Mouse (Mus musculus): ENCODE results near the gene Pelp1. TPM values are rescaled to one million over a fixed set of nuclear protein-coding genes. Genes with fewer than 3 reads are reported as not detected.
A peak's percentile ranks its signal among the peaks of the same experiment; 100 is the strongest.

Gene Pelp1
- 34.9 and 39.4 TPM in 2 replicates for polyA plus RNA-seq (2014; fragmentation: Nextera tagmentation; extraction: Ambion mirVana)

- no peaks in the 10 kb centered on the region for H3K9me3 ChIP-seq (replicated peaks; ENCODE audit: control insufficient read depth, low read length)
- peaks cover 2% of the 10 kb centered on the region for H3K4me1 ChIP-seq (ENCODE audit: control insufficient read depth, insufficient read depth, low read length)
- H3K27ac ChIP-seq (replicated peaks; ENCODE audit: low read depth, low read length), result peak within 1 kb of the TSS; percentile 52; the same call in 1 of the 2 replicates
- peak; percentile 99 for DNase-seq (ENCODE audit: low spot score)
- H3K4me2 ChIP-seq (ENCODE audit: low read depth, low read length), result peak within 1 kb of the TSS; percentile 80
- H3K27me3 ChIP-seq (ENCODE audit: control insufficient read depth, insufficient read depth, low read length), result no peaks in the 10 kb centered on the region
- H3K36me3 ChIP-seq (replicated peaks; ENCODE audit: control insufficient read depth, insufficient read depth, low read depth, low read length), result no peaks in the 10 kb centered on the region
- 1% methylated on average over 58 of the region's 59 CpGs for WGBS
- peak within 1 kb of the TSS; percentile 99 for H3K9ac ChIP-seq (replicated peaks; ENCODE audit: low read length)
- ATAC-seq (replicated peaks; ENCODE audit: insufficient number of reproducible peaks, low FRiP score, low TSS enrichment, low read depth), result peak; percentile 97
- peak within 1 kb of the TSS; percentile 99 for H3K4me3 ChIP-seq (ENCODE audit: low read depth, low read length)
These were observed at the start of gene Pelp1 for GRCm38 (mm10) chr11:70409594-70410296. TSS of gene Pelp1 (minus strand) at chr11:70410031.

GRCm38 (mm10) chr11:70458688-70459600 lies 49.1 kb upstream of the Pelp1 start, which contains the start of gene Zmynd15:
TSS of gene Zmynd15 (plus strand) at chr11:70459433.
- H3K9ac ChIP-seq (replicated peaks; ENCODE audit: low read length), result peak within 1 kb of the TSS; percentile 63
- no peaks in the 10 kb centered on the region for H3K36me3 ChIP-seq (replicated peaks; ENCODE audit: control insufficient read depth, insufficient read depth, low read depth, low read length)
- 24% methylated on average over 27 of the region's 32 CpGs for WGBS
- H3K27ac ChIP-seq (replicated peaks; ENCODE audit: low read depth, low read length), result no peak within 1 kb of the TSS
- peaks cover 18% of the 10 kb centered on the region for H3K27me3 ChIP-seq (ENCODE audit: control insufficient read depth, insufficient read depth, low read length)
- no peaks in the 10 kb centered on the region for H3K4me1 ChIP-seq (ENCODE audit: control insufficient read depth, insufficient read depth, low read length)
- ATAC-seq (replicated peaks; ENCODE audit: insufficient number of reproducible peaks, low FRiP score, low TSS enrichment, low read depth), result no peak
- peak within 1 kb of the TSS; percentile 48 for H3K4me3 ChIP-seq (ENCODE audit: low read depth, low read length)
- peak within 1 kb of the TSS; percentile 84 for H3K4me2 ChIP-seq (ENCODE audit: low read depth, low read length)
- peak; percentile 17 for DNase-seq (ENCODE audit: low spot score)
- no peaks in the 10 kb centered on the region for H3K9me3 ChIP-seq (replicated peaks; ENCODE audit: control insufficient read depth, low read length)

GRCm38 (mm10) chr11:70453261-70454044 lies 43.6 kb upstream of the Pelp1 start:
- WGBS, result 85% methylated on average over 9 of the region's 9 CpGs
- H3K4me3 ChIP-seq (ENCODE audit: low read depth, low read length), result no peak overlapping the region
- H3K9ac ChIP-seq (replicated peaks; ENCODE audit: low read length), result no peak overlapping the region
- no peak overlapping the region for H3K27ac ChIP-seq (replicated peaks; ENCODE audit: low read depth, low read length)
- no peaks in the 10 kb centered on the region for H3K36me3 ChIP-seq (replicated peaks; ENCODE audit: control insufficient read depth, insufficient read depth, low read depth, low read length)
- DNase-seq (ENCODE audit: low spot score) (no peak), ATAC-seq (replicated peaks; ENCODE audit: insufficient number of reproducible peaks, low FRiP score, low TSS enrichment, low read depth) (no peak; the same call in 1 of the 2 replicates)
- peaks cover under 1% of the 10 kb centered on the region for H3K27me3 ChIP-seq (ENCODE audit: control insufficient read depth, insufficient read depth, low read length)
- H3K4me1 ChIP-seq (ENCODE audit: control insufficient read depth, insufficient read depth, low read length), result no peaks in the 10 kb centered on the region
- no peak overlapping the region for H3K4me2 ChIP-seq (ENCODE audit: low read depth, low read length)
- H3K9me3 ChIP-seq (replicated peaks; ENCODE audit: control insufficient read depth, low read length), result no peaks in the 10 kb centered on the region

GRCm38 (mm10) chr11:70451797-70452498 lies 42.1 kb upstream of the Pelp1 start, which contains the start of gene Med11:
TSS of gene Med11 (plus strand) at chr11:70451919.
- ATAC-seq (replicated peaks; ENCODE audit: insufficient number of reproducible peaks, low FRiP score, low TSS enrichment, low read depth) (peak; percentile 97), DNase-seq (ENCODE audit: low spot score) (peak; percentile 97)
- under 1% methylated on average over 46 of the region's 46 CpGs for WGBS
- H3K27me3 ChIP-seq (ENCODE audit: control insufficient read depth, insufficient read depth, low read length), result no peaks in the 10 kb centered on the region
- no peaks in the 10 kb centered on the region for H3K4me1 ChIP-seq (ENCODE audit: control insufficient read depth, insufficient read depth, low read length)
- peak within 1 kb of the TSS; percentile 72 for H3K9ac ChIP-seq (replicated peaks; ENCODE audit: low read length)
- no peaks in the 10 kb centered on the region for H3K36me3 ChIP-seq (replicated peaks; ENCODE audit: control insufficient read depth, insufficient read depth, low read depth, low read length)
- H3K27ac ChIP-seq (replicated peaks; ENCODE audit: low read depth, low read length), result peak within 1 kb of the TSS; percentile 89
- H3K4me3 ChIP-seq (ENCODE audit: low read depth, low read length), result peak within 1 kb of the TSS; percentile 64
- peak within 1 kb of the TSS; percentile 59 for H3K4me2 ChIP-seq (ENCODE audit: low read depth, low read length)
- no peaks in the 10 kb centered on the region for H3K9me3 ChIP-seq (replicated peaks; ENCODE audit: control insufficient read depth, low read length)

GRCm38 (mm10) chr11:70450926-70451325 lies 41.1 kb upstream of the Pelp1 start:
- Histone ChIP-seq H3K27ac (replicated peaks; ENCODE audit: low read depth, low read length) (no peak overlapping the region), H3K9ac (replicated peaks; ENCODE audit: low read length) (no peak overlapping the region), H3K4me1 (ENCODE audit: control insufficient read depth, insufficient read depth, low read length) (no peaks in the 10 kb centered on the region), H3K36me3 (replicated peaks; ENCODE audit: control insufficient read depth, insufficient read depth, low read depth, low read length) (no peaks in the 10 kb centered on the region), H3K4me2 (ENCODE audit: low read depth, low read length) (no peak overlapping the region), H3K4me3 (ENCODE audit: low read depth, low read length) (no peak overlapping the region), H3K27me3 (ENCODE audit: control insufficient read depth, insufficient read depth, low read length) (no peaks in the 10 kb centered on the region), H3K9me3 (replicated peaks; ENCODE audit: control insufficient read depth, low read length) (no peaks in the 10 kb centered on the region)
- ATAC-seq (replicated peaks; ENCODE audit: insufficient number of reproducible peaks, low FRiP score, low TSS enrichment, low read depth) (no peak), DNase-seq (ENCODE audit: low spot score) (no peak)
- 82% methylated on average over 2 of the region's 2 CpGs for WGBS

- 85% methylated on average over 1 of the region's 1 CpGs for WGBS
- Histone ChIP-seq H3K4me1 (ENCODE audit: control insufficient read depth, insufficient read depth, low read length) (no peaks in the 10 kb centered on the region), H3K4me2 (ENCODE audit: low read depth, low read length) (no peak overlapping the region), H3K9me3 (replicated peaks; ENCODE audit: control insufficient read depth, low read length) (no peaks in the 10 kb centered on the region), H3K9ac (replicated peaks; ENCODE audit: low read length) (no peak overlapping the region), H3K36me3 (replicated peaks; ENCODE audit: control insufficient read depth, insufficient read depth, low read depth, low read length) (no peaks in the 10 kb centered on the region), H3K27ac (replicated peaks; ENCODE audit: low read depth, low read length) (no peak overlapping the region), H3K4me3 (ENCODE audit: low read depth, low read length) (no peak overlapping the region), H3K27me3 (ENCODE audit: control insufficient read depth, insufficient read depth, low read length) (no peaks in the 10 kb centered on the region)
- DNase-seq (ENCODE audit: low spot score), result no peak
- ATAC-seq (replicated peaks; ENCODE audit: insufficient number of reproducible peaks, low FRiP score, low TSS enrichment, low read depth), result no peak
These were observed 37.5 kb upstream of the Pelp1 start for GRCm38 (mm10) chr11:70447373-70447772.

GRCm38 (mm10) chr11:70446756-70447155 lies 36.9 kb upstream of the Pelp1 start:
- Histone ChIP-seq H3K9me3 (replicated peaks; ENCODE audit: control insufficient read depth, low read length) (no peaks in the 10 kb centered on the region), H3K36me3 (replicated peaks; ENCODE audit: control insufficient read depth, insufficient read depth, low read depth, low read length) (no peaks in the 10 kb centered on the region), H3K27me3 (ENCODE audit: control insufficient read depth, insufficient read depth, low read length) (no peaks in the 10 kb centered on the region), H3K4me1 (ENCODE audit: control insufficient read depth, insufficient read depth, low read length) (no peaks in the 10 kb centered on the region), H3K4me2 (ENCODE audit: low read depth, low read length) (no peak overlapping the region), H3K9ac (replicated peaks; ENCODE audit: low read length) (no peak overlapping the region), H3K4me3 (ENCODE audit: low read depth, low read length) (no peak overlapping the region), H3K27ac (replicated peaks; ENCODE audit: low read depth, low read length) (no peak overlapping the region)
- WGBS, result 48% methylated on average over 3 of the region's 3 CpGs
- DNase-seq (ENCODE audit: low spot score) (no peak), ATAC-seq (replicated peaks; ENCODE audit: insufficient number of reproducible peaks, low FRiP score, low TSS enrichment, low read depth) (no peak)
